Mouse (Mus musculus) cortical plate, adult 2 months (tissue): ENCODE results near the gene Fpgs.

Experiments used
- CTCF ChIP-seq: fragments of 200-500 bp; IDR thresholded peaks from 2 replicates; pipeline ENCODE4 v1.5.1; 2011; ENCODE audit warnings: mild to moderate bottlenecking, control low read depth, low read length; ENCODE audit not compliant: insufficient read depth; ENCODE audit errors: extremely low read depth
- POLR2A ChIP-seq: fragments of 200-500 bp; IDR thresholded peaks from 2 replicates; pipeline ENCODE4 v1.6.1; 2011; ENCODE audit warnings: mild to moderate bottlenecking, low read length, control low read depth; ENCODE audit not compliant: insufficient read depth; ENCODE audit errors: extremely low read depth

DNA sequence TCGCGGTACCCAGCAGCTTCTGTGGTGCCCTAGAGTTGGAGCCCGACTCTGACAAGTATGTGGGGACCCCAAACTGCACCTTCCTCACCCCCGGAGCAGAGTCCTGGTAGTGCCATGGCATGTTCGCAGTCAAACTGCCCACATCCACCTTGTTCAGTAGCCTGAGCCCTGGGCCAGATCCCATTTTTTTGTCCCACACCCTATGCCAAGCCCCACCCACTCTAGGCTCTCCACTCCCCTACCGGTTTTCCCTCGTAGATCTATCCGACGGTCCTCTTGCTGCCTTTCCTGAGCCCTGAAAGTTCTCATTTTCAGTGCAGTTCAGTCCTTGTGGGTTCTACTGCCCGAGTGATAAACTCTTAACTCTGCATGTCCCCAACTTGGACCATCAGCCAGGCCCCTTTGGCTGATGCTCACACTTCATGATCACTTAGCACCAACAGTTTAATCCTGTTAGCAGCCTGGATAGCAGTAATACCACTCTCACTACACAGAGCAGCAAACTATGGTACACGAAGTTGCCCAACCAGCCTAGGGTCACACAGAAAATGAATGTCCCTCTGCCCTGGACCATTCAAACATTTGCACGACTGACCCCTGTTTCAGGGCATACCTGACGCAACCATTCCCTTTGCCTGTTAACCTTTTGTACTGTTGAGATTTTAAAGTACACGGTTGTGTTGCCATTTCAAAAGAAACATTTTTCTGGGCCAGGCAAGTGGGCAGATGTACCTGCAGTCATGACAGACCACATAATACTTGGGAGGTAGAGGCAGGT lies 2.8 kb downstream of the Fpgs start:
- TF ChIP-seq POLR2A (no peak), CTCF (no peak)
